Mouse (Mus musculus): ENCODE data around the gene Tubg2. TPM values are rescaled to one million over a fixed set of nuclear protein-coding genes. Genes with fewer than 3 reads are reported as not detected.

Gene Tubg2
- polyA plus RNA-seq (2015; fragmentation: Nextera tagmentation; extraction: Ambion mirVana) = 3.0 and 3.1 TPM in 2 replicates

DNA sequence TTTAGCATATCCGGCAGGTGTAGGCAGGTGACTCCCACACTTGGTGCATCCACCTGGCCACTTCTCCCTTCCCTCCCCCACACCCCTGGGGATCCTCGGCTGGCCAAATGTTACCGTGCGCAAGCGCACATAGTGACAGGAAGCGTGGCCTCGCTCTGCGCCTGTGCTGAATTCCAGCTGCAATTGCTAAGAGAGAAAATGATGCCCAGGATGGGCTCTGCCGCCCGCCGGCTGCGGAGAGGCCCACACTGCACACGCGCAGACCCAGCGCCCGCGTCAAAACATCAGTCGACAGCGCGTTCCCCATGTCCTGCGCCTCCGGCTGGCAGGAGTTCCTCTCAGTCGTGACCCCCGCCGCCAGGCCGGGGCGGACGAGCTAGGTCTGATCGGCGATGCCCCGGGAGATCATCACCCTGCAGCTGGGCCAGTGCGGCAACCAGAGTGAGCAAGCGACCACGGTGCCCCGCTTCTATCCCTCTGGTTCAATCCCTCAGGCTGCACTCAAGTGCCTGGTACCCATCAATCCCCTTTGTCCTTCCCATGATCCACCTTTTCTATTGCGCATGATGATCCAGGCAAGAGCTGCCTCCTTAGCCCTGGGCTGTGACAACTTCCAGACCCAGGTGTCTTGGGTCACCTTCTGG lies at the start of gene Tubg2:
Gene Tubg2 (plus strand): TSS at position 180 of the 644 bp plus-strand sequence.
- no peaks in the 10 kb centered on the region for H3K9me3 ChIP-seq (ENCODE audit: control insufficient read depth, low read length)
- H3K36me3 ChIP-seq (ENCODE audit: control insufficient read depth, insufficient read depth, low read length) = no peaks in the 10 kb centered on the region
- peak within 1 kb of the TSS; percentile 66 for H3K4me2 ChIP-seq (replicated peaks; ENCODE audit: low read depth)
- WGBS = 3% methylated on average over 36 of the region's 36 CpGs
- H3K27ac ChIP-seq (replicated peaks) = peak within 1 kb of the TSS; percentile 67
- H3K9ac ChIP-seq (ENCODE audit: low read length) = peak within 1 kb of the TSS; percentile 65
- TF ChIP-seq CTCF (IDR thresholded peaks at IDR 0.05; ENCODE audit: low read depth) = peak; percentile 9; the same call in 1 of the 2 replicates
- TF ChIP-seq EP300 (optimal IDR thresholded peaks at IDR 0.05) = no peak
- DNase-seq (ENCODE audit: low spot score) = peak; percentile 39
- H3K4me1 ChIP-seq (replicated peaks; ENCODE audit: control insufficient read depth, insufficient read depth) = no peaks in the 10 kb centered on the region; the same call in 1 of the 2 replicates
- H3K4me3 ChIP-seq (ENCODE audit: low read depth, low read length) = peak within 1 kb of the TSS; percentile 33
- no peaks in the 10 kb centered on the region for H3K27me3 ChIP-seq (ENCODE audit: control insufficient read depth, insufficient read depth, low read length)
- ATAC-seq (ENCODE audit: low FRiP score, low TSS enrichment) = peak; percentile 57; the same call in 1 of the 2 replicates

DNA sequence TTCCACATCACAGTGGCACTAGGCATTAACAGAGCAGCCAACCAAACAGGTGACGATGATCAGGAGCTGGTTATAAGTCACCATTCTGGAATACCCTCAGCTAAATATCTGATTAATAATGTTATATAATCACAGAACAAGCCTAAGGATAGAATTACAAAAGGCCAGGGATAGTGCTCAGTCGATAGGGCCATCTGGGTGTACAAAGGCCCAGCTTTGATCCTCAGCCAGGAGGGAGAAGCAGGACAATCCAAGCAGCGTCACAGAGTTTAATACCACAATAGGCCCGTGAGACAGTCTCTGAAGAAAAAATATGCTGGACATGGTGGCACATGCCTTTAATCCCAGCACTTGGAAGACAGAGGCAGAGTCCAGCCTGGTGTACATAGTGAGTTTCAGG lies 46.4 kb upstream of the Tubg2 start:
- TF ChIP-seq CTCF (IDR thresholded peaks at IDR 0.05; ENCODE audit: low read depth) (no peak), EP300 (optimal IDR thresholded peaks at IDR 0.05) (no peak)
- Histone ChIP-seq H3K36me3 (ENCODE audit: control insufficient read depth, insufficient read depth, low read length) (peaks cover 3% of the 10 kb centered on the region; the same call in 1 of the 2 replicates), H3K4me2 (replicated peaks; ENCODE audit: low read depth) (no peak overlapping the region), H3K4me1 (replicated peaks; ENCODE audit: control insufficient read depth, insufficient read depth) (no peaks in the 10 kb centered on the region; the same call in 1 of the 2 replicates), H3K9ac (ENCODE audit: low read length) (no peak overlapping the region), H3K27me3 (ENCODE audit: control insufficient read depth, insufficient read depth, low read length) (no peaks in the 10 kb centered on the region), H3K27ac (replicated peaks) (no peak overlapping the region), H3K9me3 (ENCODE audit: control insufficient read depth, low read length) (no peaks in the 10 kb centered on the region), H3K4me3 (ENCODE audit: low read depth, low read length) (no peak overlapping the region)
- DNase-seq (ENCODE audit: low spot score) (no peak), ATAC-seq (ENCODE audit: low FRiP score, low TSS enrichment) (no peak)
- WGBS = 72% methylated on average over 4 of the region's 4 CpGs

DNA sequence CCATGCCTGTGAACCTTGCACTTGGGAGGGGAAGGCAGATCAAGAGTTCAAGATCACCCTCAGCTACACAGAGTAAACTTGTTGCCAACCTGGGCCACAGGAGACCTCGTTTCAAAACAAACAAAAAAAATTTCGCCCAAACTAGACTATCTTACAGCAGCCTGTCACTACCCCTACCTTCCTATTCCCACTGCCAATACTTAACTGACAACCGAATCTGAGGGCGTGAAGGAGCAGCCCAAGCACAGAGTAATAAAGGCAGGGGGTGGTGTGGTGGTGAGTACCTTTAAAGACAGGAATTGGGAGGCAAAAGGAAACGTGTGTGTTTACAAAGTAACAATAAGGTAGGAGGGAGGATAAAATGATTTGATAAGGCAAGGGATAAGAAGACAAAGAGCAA lies 45.0 kb upstream of the Tubg2 start:
- H3K36me3 ChIP-seq (ENCODE audit: control insufficient read depth, insufficient read depth, low read length) = peaks cover 3% of the 10 kb centered on the region; the same call in 1 of the 2 replicates
- 39% methylated on average over 5 of the region's 5 CpGs for WGBS
- no peak overlapping the region for H3K4me3 ChIP-seq (ENCODE audit: low read depth, low read length)
- H3K27me3 ChIP-seq (ENCODE audit: control insufficient read depth, insufficient read depth, low read length) = no peaks in the 10 kb centered on the region
- TF ChIP-seq CTCF (IDR thresholded peaks at IDR 0.05; ENCODE audit: low read depth) = no peak
- no peak for TF ChIP-seq EP300 (optimal IDR thresholded peaks at IDR 0.05)
- ATAC-seq (ENCODE audit: low FRiP score, low TSS enrichment) = no peak
- H3K9me3 ChIP-seq (ENCODE audit: control insufficient read depth, low read length) = no peaks in the 10 kb centered on the region
- no peak overlapping the region for H3K4me2 ChIP-seq (replicated peaks; ENCODE audit: low read depth)
- DNase-seq (ENCODE audit: low spot score) = no peak
- H3K4me1 ChIP-seq (replicated peaks; ENCODE audit: control insufficient read depth, insufficient read depth) = no peaks in the 10 kb centered on the region; the same call in 1 of the 2 replicates
- H3K27ac ChIP-seq (replicated peaks) = 0 out of 2 replicates have a peak overlapping the region, but pooled peaks have one; percentile 13
- H3K9ac ChIP-seq (ENCODE audit: low read length) = no peak overlapping the region

DNA sequence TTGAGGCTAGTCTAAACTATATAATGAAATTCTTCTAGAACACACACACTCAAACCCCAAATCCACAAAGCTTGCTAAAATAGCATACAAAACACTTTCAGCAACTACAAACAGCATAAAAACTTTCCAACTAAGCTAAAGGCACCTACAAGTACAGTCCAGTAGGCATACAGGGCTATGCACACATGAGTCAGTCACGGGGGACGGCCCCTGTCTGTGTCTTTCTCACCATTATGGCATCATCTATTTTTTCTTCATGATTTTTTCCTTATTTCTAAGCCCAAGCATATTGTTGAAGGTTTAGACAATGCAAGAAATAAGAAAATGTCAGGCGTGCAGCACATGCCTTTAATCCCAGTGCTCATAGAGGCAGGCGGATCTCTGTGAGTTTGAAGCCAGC lies 44.5 kb upstream of the Tubg2 start:
- no peak for TF ChIP-seq EP300 (optimal IDR thresholded peaks at IDR 0.05)
- no peak for TF ChIP-seq CTCF (IDR thresholded peaks at IDR 0.05; ENCODE audit: low read depth)
- no peaks in the 10 kb centered on the region; the same call in 1 of the 2 replicates for H3K4me1 ChIP-seq (replicated peaks; ENCODE audit: control insufficient read depth, insufficient read depth)
- H3K36me3 ChIP-seq (ENCODE audit: control insufficient read depth, insufficient read depth, low read length) = peaks cover 3% of the 10 kb centered on the region; the same call in 1 of the 2 replicates
- ATAC-seq (ENCODE audit: low FRiP score, low TSS enrichment) = no peak
- no peak overlapping the region for H3K9ac ChIP-seq (ENCODE audit: low read length)
- WGBS = 78% methylated on average over 4 of the region's 4 CpGs
- H3K27ac ChIP-seq (replicated peaks) = no peak overlapping the region; the same call in 1 of the 2 replicates
- DNase-seq (ENCODE audit: low spot score) = no peak
- no peaks in the 10 kb centered on the region for H3K27me3 ChIP-seq (ENCODE audit: control insufficient read depth, insufficient read depth, low read length)
- no peak overlapping the region for H3K4me3 ChIP-seq (ENCODE audit: low read depth, low read length)
- no peaks in the 10 kb centered on the region for H3K9me3 ChIP-seq (ENCODE audit: control insufficient read depth, low read length)
- no peak overlapping the region for H3K4me2 ChIP-seq (replicated peaks; ENCODE audit: low read depth)

DNA sequence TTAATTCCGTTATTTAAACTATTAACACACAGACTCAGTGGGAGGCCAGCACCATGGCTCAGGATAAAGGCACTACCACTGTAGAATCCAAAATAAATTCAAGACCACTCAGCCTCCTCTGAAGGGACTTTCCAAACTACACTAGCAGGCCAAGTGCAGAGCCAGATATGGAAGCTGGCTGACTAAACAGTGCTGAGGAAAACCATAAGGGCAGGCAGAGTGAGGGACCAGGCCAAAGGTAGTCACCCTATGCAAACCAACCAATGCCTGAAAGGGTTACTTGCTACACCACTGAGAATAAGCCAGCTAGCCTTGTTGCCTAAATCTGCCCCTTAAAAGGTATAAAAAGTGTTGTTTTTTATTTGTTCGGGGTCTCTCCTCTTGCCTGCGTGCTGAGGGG lies 43.5 kb upstream of the Tubg2 start:
- no peak overlapping the region for H3K9ac ChIP-seq (ENCODE audit: low read length)
- no peaks in the 10 kb centered on the region for H3K27me3 ChIP-seq (ENCODE audit: control insufficient read depth, insufficient read depth, low read length)
- ATAC-seq (ENCODE audit: low FRiP score, low TSS enrichment) (no peak), DNase-seq (ENCODE audit: low spot score) (no peak)
- TF ChIP-seq CTCF (IDR thresholded peaks at IDR 0.05; ENCODE audit: low read depth) = no peak
- no peak for TF ChIP-seq EP300 (optimal IDR thresholded peaks at IDR 0.05)
- H3K4me1 ChIP-seq (replicated peaks; ENCODE audit: control insufficient read depth, insufficient read depth) = no peaks in the 10 kb centered on the region; the same call in 1 of the 2 replicates
- H3K36me3 ChIP-seq (ENCODE audit: control insufficient read depth, insufficient read depth, low read length) = peaks cover 3% of the 10 kb centered on the region; the same call in 1 of the 2 replicates
- 87% methylated on average over 3 of the region's 3 CpGs for WGBS
- no peaks in the 10 kb centered on the region for H3K9me3 ChIP-seq (ENCODE audit: control insufficient read depth, low read length)
- no peak overlapping the region for H3K27ac ChIP-seq (replicated peaks)
- no peak overlapping the region for H3K4me2 ChIP-seq (replicated peaks; ENCODE audit: low read depth)
- H3K4me3 ChIP-seq (ENCODE audit: low read depth, low read length) = no peak overlapping the region

DNA sequence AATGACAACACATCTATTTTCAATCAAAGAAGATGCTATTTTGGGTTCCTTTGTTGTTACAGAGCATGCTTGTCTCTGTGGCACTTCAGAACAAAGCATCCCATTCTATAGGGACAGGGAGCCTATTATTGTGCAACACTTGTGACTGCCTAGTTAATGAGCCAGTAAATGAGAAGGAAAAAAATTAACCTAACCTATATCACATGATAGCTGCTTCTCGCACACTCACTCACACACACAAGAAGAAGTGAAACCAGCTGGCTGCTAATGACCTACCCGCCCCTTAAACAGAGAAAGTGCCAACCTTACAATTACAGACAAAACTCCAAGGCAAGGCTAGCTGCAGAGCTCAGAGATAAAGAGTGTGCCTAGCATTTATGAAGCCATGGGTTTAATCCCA lies 40.1 kb upstream of the Tubg2 start:
- H3K9me3 ChIP-seq (ENCODE audit: control insufficient read depth, low read length) = no peaks in the 10 kb centered on the region
- H3K4me1 ChIP-seq (replicated peaks; ENCODE audit: control insufficient read depth, insufficient read depth) = peaks cover 9% of the 10 kb centered on the region
- no peaks in the 10 kb centered on the region for H3K27me3 ChIP-seq (ENCODE audit: control insufficient read depth, insufficient read depth, low read length)
- no peak overlapping the region for H3K4me2 ChIP-seq (replicated peaks; ENCODE audit: low read depth)
- no peak overlapping the region for H3K4me3 ChIP-seq (ENCODE audit: low read depth, low read length)
- ATAC-seq (ENCODE audit: low FRiP score, low TSS enrichment) = no peak
- TF ChIP-seq CTCF (IDR thresholded peaks at IDR 0.05; ENCODE audit: low read depth) = no peak
- TF ChIP-seq EP300 (optimal IDR thresholded peaks at IDR 0.05) = no peak
- 60% methylated on average over 2 of the region's 2 CpGs for WGBS
- H3K9ac ChIP-seq (ENCODE audit: low read length) = no peak overlapping the region
- DNase-seq (ENCODE audit: low spot score) = peak; percentile 21
- H3K36me3 ChIP-seq (ENCODE audit: control insufficient read depth, insufficient read depth, low read length) = peaks cover 3% of the 10 kb centered on the region; the same call in 1 of the 2 replicates
- 0 out of 2 replicates have a peak overlapping the region, but pooled peaks have one; percentile 25 for H3K27ac ChIP-seq (replicated peaks)

Data from stomach, postnatal 0 days (tissue).